Mouse (Mus musculus) kidney, postnatal 14 days (tissue): ENCODE data around the gene Msi1.
"Not testable (repeated sequence)": the region's sequence is repeated elsewhere in the genome, so short reads cannot be mapped to it uniquely, and the experiment has no call there.

Experiments
- DNase-seq: peaks from one replicate; pipeline ENCODE4 v3.0.0; 2022; ENCODE audit warnings: mixed read lengths

Msi1 gene

DNA sequence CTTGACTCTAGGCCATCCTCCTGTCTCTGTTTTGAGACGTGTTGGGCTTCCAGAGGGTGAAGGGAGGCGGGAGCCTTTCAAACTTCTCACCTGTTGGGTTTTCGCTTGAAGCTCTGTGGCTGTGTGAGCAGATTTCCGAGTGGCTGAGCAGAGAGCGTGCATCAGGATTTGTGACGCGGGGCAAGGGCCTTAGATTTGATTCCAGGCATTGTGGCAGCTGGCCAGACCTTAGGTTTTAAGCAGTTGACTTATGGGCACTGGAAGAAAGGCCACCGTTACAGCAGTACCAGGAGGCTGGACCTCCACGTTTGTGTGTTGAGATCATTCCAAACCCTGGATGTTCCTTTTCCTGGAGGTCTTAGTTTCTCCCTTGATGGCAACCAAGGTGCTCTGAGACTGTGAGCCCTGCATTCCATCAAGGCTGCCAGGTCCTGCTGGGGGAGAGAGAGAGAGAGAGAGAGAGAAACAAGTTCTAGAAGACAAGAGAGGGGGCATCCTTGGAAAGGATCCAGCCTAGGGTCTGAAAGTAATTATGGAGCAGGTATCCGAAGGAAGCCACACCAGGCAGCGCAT, 5.0 kb downstream of the Msi1 start:
- no peak for DNase-seq

DNA sequence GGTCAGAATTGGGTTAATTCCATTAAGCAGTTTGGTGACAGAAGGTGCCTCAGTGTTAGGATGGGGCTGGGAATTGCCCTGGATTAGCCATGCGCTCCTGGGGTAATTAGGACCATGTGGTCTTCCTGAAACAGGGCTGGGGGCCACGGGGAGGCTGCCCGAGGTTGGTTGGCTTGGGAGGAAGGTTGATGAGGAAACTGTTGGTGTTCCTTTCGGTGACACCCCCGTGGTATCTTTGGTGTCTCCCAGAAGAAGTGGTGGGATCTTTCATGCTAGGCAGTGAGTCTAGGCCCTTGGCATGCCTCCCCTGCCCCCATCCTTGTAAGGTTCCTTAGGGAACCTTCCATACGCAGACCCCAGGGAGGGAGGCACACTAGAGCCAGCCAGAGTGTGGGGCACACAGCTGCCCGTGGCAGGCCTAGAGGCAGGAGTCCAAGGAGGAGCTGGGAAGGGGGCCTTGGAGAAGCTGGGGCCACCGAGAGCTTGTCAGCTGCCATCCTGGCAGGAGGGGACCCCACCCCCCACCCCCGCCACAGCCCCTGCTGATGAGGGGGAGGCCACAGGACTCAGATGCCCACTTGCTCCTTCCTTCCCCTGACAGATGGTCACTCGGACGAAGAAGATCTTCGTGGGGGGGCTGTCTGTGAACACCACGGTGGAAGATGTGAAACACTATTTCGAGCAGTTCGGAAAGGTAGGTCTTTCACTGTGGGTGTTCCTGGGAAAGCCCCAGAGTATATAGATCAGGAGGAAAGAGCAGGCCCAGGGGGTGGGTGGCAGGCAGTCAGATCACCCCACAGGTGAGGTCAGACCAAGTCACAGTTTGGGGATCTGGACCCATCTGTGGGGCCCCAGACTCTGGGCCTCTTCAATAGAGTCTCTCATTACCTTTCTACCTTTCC, 5.7 kb downstream of the Msi1 start:
- DNase-seq = no peak

DNA sequence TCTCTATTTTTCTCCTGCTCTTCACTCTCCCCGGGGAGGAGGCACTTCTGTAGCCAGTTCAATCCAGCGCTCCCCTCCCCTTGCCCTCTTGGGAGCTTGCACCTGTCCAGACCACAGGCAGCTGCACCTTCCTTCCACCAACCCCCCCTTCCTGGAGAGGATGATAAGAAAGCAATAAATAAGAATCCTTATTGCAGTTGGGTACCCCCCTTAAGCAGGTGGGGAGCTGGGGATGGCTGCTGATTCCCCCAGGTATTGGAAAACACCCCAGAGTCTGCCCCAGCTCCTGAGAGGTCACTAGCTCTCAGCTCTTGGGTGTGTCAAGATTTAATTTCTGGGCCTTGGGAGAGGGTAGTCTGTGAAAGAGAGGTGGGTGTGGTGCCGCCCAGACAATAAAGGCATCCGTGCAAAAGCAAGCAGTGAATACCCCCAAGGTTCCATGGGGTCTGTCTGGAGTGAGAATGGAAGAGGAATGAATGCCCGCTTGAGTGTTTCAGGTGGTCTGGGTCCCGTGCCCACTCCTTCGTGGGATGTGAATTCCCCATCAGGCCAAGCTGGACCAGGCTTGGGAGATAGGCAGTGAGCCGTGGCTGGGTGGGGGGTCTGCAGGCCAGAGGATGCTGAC, 6.5 kb downstream of the Msi1 start:
- DNase-seq = no peak

DNA sequence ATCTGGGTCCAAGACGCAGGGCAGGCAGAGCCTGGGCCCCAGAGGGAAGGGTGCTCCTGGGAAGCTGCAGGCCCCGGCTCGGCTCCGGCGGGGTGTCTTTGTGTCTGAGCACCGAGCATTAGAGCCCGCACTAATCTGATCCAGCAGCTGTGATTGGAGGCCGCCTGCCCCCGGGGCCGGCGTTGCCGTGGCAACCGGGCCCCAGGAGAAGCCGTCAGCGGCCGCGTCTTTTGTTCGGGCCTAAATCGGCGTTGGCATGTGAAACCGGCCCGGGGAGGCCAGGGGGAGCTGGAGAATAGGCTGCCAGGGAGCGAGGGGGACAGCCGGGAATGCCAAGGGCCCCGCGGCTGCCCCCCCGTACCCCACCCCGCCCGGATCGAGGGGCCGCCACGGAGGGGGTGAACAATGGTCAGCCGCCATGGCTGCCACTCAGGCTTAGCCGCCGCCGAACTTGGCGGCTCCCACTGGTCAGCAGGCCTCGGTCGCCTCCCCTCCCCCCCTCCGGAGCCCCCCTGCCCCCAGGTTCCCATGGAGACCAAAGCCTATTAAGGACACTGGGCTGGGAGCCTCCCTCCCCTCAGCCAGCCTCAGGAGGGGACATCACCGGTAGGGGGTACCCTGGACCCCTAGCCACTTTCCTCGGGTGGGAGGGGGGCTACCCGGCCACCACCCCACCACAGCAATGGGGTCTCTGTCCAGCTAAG, 7.2 kb downstream of the Msi1 start:
- peak; percentile 69 for DNase-seq

DNA sequence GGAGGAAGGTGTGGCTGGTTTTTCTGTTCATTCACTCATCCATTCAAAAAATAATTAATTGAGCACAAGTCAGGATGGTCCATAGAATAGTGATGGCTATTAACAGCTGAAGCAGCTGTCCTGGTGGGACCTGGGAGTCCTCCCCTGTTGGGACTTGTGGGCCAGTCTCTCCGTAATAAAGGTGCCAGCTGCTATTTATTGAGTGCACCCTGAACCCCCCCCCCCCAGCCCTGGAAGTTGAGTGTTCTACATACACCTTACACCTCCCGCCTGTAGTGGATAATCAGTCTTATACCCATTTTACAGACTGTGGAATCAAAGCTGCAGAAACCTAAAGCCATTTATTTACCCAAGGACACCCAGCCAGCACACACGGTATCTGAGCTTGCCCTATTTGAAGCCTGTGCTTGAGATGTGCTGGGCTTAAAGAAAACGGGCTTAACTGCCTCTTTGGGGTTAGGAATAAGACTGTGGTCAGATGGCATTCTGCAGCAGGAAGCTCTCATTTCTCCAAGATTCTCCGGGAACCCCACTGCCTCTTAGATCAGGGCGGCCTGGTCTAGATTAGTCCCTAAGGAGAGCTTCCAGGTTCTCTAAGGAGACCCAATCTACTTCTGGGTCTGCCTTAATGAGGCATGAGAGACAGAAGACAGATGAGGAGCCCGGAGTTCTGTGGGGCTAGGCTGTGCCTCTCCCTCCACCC, 8.0 kb downstream of the Msi1 start:
- DNase-seq = no peak

DNA sequence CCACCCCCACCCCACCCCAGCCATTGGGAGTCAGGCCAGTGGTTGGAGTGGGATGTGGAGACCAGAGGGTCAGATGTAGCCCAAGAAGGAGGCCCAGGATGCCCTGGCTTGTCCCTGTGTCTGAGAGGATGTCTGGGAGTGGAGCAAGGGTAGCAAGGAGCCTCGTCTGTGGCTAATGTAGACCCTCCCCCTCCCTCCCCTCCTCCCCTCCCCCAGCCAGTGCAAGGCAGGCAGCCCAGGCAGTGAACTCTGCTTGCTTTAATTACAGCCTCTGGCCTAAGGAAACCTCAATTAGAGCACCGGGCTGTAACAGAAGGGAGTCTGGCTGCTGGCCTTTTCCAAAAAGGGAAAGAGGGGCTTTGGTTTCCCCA, 8.5 kb downstream of the Msi1 start:
- DNase-seq = no peak

DNA sequence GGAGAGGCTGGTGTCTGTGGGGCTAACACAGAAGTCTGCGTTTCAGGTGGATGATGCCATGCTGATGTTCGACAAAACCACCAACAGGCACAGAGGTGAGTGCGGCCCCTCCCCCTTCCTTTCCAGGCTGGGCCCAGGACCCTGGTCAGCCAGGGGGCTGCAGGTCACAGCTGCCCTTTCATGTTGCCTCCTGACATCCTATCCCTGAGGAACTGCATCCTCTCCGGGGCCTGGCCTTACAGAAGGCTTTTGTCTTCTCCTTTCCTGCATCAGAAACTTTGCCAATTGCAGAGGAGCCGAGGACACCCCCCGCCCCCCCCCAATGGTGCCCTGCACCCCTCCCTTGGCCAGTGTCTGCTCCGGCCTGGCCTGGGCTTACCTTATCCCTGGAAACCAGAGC, 9.3 kb downstream of the Msi1 start:
- DNase-seq = no peak

DNA sequence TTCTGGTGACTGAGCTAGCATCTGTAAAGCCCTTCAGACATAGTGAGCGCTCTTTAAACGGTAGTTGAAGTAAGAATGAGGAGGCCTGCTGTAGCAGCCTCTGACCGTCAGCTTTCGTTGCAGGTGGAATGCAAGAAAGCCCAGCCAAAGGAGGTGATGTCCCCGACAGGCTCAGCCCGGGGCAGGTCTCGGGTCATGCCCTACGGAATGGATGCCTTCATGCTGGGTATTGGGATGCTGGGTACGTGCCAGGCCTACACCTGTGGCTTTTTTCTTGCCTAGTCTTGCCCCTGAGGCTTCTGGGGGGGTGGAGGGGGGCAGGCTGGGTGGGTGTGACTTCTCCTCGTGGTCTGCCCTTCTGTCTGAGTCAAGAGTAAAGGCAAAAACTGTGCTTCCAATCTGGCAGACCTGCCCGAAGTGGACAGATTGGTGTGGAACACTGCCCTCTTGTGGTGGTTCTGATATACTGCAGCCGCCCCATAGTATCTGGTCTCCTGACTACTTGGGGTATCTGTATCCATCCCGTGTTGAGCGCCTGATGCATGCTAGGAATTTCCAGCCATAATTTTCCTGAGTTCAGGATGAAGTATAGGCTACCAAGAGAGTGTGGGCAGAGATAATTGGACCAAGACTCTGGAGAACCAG, 11.9 kb downstream of the Msi1 start:
- peak; percentile 81 for DNase-seq

DNA sequence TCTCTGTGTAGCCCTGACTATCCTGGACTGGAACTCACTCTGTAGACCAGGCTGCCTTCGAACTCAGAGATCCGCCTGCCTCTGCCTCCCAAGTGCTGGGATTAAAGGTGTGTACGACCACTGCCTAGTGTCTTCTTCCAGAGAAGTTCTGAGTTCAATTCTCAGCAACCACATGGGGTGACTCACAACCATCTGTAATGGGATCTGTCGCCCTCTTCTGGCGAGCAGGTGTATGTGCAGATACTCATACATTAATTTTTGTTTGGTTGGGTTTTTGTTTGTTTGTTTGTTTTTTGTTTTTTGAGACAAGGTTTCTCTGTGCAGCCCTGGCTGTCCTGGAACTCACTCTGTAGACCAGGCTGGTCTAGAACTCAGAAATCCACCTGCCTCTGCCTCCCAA, 13.3 kb downstream of the Msi1 start:
- DNase-seq = not testable (repeated sequence)

DNA sequence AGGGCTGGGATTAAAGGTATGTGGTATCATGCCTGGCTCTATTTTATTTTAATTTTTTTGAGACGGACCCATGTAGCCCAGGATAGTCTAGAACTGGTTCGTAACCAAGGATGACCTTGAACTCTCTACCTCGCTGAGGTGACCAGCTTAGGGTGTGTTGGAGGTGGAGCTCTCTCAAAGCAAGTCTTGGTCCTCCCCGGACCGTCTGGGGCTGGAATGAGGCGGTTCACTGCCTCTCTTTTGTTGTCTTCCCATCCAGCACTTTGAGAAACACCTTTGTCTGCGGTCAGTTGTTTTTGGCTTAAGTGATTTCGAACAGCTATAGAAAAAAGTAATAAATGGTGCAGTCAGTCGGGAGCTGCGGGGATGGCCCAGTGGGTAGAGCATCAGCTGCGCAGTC, 14.7 kb downstream of the Msi1 start:
- no peak for DNase-seq

DNA sequence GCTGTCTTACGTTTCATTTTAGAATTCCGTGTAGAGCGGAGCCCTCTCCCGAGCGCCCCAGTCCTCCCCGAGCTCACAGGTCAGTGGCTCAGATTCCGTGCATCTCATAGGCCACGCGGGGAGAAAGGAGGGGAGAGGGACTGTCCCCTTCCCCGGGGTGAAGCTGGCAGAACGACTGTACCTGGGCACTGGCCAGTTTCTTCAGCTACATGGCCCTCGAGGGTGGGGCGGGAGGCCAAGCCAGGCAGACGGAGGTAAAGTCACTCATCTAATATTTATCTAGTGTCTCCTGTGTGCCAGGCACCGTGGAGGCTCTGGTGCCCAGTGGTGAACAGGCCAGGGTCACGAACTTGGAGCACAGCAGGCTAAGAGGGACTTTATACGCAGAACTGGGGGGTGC, 17.7 kb downstream of the Msi1 start:
- DNase-seq = no peak

DNA sequence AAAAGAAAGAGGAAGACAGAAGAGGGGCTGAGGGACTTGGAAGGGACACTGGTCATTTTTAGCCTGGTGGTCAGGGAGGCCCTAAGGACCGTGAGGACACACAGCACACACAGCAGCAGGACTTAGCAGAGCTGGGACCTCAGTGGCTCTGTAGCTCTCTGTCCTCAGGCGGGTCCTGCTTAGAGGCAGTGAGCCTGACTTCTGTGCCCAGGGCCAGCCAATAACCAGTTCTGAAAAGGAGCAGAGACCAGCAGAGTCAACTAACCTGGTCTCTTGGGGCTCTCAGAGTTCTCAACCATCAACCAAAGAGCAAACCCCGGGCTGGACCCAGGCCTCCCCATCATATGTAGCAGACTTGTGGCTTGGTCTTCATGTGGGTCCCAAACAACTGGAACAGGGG, 19.8 kb downstream of the Msi1 start:
- no peak for DNase-seq

DNA sequence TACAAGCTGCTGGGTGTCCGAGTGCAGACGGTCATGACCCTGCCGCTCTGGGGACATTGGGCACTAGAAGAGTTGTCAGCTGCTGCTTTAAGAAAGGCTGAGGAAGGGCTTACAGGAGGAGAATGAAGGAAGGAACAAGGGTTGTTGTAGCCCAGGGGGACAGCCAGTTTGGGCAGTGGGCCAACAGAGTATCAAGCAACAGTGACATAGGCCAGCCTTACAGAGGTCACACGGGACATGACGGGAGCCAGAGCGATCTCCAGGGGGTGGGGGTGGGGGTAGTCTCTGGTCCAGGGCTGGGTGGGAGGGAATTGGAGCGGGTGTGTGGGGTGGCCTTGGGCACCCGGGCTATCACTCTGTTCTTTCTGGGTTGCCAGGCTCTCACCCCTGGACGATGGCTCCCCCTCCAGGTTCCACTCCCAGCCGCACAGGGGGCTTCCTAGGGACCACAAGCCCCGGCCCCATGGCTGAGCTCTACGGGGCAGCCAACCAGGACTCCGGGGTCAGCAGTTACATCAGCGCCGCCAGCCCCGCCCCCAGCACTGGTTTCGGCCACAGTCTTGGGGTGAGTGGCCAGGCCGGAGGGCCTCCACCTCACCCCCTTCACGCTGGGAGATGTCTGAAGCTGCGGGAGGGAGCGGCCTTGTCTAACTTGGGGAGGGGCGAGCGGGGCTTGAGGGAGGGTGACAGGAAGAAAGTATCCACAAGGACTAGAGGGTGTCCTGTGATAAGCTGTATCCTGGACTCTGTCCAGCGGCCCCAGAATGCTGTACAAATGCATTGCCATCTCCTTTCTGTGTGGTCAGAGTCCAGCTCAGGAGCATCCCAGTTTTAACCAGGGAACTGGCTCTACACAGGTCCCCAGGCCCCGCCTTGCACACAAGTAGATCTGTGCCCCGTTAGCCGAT, 21.3 kb downstream of the Msi1 start:
- no peak for DNase-seq

DNA sequence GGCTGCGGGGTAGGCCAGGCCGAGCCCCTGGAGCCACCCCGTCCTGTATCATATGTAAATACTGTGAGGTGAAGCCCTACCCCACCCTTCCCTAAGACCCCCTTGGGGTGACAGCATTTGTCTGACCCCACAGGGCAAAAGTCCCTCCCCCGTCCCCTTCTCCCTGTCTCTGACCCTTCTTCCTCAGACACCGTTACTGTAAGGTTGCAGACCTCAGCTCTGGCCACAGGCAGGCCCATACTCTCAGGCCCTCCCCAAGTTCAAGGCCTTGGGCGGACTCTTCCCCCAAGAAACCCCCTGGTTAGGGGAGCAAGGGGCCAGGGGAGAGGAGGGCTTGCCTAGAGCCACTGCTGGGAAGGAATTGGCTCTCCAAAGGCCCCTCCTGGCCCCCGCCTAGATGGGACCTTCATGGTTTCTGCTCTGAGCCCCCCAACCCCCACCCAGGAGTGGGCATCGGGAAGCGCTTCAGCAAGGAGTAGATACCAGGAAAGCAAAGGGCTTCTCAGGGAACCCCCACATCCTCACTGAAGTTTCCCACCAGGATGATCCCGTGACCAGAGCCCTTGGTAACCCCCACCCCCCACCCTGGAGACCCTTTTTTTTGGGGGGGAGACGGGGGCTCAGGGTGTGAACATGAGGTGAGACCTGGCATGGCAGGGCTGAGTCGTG, 25.2 kb downstream of the Msi1 start:
- no peak for DNase-seq

DNA sequence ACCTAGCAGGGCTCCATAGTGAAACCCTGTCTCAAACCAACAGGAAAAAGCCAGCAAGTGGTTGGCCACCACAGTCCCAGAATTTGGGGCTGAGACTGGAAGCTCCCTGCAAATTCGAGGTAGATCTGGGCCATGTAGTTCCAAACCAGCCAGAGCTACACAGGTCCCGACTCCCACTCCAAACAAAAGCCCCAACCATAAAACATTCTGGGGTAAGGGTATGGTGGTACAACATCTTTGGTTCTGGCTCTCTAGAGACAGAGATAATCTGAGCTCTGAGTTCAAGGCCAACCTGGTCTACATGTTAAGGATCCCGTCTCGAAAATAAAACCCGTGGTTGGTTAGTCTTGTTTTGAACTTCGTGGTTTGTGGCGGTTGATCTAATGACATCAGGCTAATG, 26.4 kb downstream of the Msi1 start:
- no peak for DNase-seq

DNA sequence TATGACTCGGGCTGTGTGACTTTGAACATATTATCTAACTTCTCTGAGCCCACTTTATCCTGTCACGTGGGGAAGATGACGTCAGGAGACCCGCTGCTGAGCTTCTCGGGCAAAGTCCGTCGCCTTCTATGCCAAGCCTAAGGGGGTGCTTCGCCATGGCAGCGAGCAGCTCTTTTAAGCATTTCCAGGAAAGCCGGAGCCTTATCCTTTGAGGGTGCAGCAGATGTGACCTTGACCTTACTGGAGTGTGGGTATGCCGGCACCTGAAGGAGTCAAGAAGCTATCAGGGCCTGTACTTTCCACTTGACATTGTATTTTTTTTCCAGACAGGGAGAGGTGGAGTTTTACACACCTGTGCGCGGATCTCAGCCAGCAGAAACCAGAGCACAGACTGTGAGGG, 29.5 kb downstream of the Msi1 start:
- no peak for DNase-seq

DNA sequence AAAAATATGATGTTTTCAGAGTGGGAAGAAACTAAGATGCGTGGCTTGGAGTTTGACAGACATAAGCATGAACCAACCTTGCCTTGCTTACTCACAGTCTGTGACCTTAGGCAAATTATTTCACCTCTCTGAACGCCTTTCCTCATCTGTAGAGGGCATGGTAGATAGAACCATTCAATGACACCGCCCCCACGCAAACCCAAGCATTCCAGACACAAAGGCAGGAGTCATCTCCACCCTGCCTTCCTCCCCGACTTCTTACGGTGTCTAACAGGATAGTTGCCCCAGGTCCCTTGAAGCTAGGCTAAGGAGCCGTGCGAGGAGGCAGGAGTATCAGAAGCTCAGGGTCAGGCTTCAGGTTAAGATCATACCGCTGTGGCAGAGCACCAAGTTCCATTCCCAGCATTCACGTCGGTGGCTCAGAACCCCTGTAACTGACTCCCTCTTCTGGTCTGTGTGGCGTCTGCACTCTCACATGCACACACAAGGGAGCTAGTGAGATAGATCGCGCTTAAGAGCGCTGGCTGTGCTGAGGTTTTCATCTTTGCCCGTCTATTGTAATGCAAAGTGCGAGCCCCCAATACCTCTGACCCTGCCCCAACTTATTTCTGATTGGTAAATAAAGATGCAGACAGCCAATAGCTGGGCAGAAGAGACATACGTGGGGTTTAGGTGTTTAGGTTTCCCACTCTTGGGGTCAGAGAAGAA, 35.2 kb downstream of the Msi1 start:
- no peak for DNase-seq

DNA sequence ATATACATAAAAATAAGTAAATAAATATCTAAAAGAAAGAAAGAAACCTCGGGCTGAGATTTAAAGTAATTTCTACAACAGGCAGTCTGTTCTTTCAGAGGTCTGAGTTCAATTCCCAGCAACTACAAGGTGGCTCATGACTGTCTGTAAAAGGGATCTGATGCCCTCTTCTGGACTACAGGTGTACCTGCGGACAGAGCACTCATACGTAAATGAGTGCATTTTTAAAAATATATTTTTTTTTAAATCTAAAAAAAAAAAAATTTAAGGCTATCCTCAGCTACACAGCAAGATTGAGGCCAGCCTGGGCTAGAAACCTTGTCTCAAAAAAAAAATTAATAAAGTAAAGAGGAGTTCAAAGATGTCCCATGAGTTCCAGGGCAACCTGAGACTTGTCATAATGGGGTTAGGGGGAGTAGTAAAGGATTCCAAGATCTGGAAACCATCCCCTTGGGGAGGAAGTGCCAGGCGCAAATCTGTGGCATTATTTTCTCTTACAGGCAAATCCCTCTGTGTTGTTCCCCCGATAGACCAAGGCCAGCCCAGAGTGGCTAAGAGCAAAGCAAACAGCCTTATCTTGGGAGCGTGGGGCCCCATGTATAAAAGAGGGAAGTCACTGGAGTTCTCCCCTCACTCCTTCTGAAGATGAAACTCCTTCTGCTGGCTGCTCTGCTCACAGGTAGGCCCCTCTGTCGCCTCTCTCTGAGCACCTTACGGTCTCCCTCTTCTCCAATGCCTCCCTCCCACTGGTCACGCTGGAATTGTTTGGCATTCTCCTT, 36.4 kb downstream of the Msi1 start, which contains the start of gene Pla2g1b:
Gene Pla2g1b (plus strand): TSS at position 621 of the 779 bp plus-strand sequence.
- DNase-seq = no peak

DNA sequence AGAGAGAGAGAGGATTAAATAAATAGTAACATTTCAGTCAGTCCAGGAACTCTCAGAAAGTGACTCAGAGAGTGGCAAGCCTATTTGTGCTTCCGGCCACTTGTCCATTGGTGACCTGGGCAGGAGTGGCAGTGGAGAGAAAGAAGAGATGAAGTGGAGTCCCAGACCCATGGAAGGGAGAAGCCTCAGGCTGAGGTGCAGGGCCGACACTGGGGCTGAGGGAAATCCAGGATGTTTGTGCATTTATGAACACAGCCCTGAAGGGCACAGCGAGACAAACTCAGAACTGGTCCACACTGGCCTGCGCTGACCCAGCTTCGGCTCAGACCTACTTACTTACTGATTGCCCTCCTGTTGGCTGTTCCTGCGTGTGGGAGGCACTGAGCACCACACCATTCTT, 40.4 kb downstream of the Msi1 start:
- DNase-seq = peak; percentile 59
